Mouse (Mus musculus) left cerebral cortex, adult 11 months (tissue): Measurements from ENCODE around the gene Ubb.

Experiments
- DNase-seq: peaks from one replicate; pipeline ENCODE4 v3.0.0; 2022; ENCODE audit warnings: low spot score

Ubb gene

GRCm38 (mm10) chr11:62551226-62552119 lies 502 bp downstream of the Ubb start:
- DNase-seq = peak; percentile 81

- no peak for DNase-seq
Measured at GRCm38 (mm10) chr11:62553186-62553585, 2.2 kb downstream of the Ubb start.

- DNase-seq = no peak
Measured at GRCm38 (mm10) chr11:62553633-62554032, 2.7 kb downstream of the Ubb start.

- DNase-seq = no peak
Measured at GRCm38 (mm10) chr11:62554163-62554855, 3.3 kb downstream of the Ubb start.

GRCm38 (mm10) chr11:62554934-62555517 lies 4.1 kb downstream of the Ubb start:
- DNase-seq = no peak

GRCm38 (mm10) chr11:62555896-62556412 lies 5.0 kb downstream of the Ubb start:
- no peak for DNase-seq

GRCm38 (mm10) chr11:62557205-62557604 lies 6.2 kb downstream of the Ubb start:
- no peak for DNase-seq

- DNase-seq = no peak
Measured at GRCm38 (mm10) chr11:62558152-62558551, 7.2 kb downstream of the Ubb start.

GRCm38 (mm10) chr11:62558961-62559646 lies 8.1 kb downstream of the Ubb start:
- DNase-seq = no peak

GRCm38 (mm10) chr11:62560463-62561016 lies 9.6 kb downstream of the Ubb start:
- no peak for DNase-seq

GRCm38 (mm10) chr11:62563590-62563989 lies 12.6 kb downstream of the Ubb start:
- no peak for DNase-seq

- no peak for DNase-seq
Measured at GRCm38 (mm10) chr11:62565747-62566146, 14.8 kb downstream of the Ubb start.

GRCm38 (mm10) chr11:62566211-62566610 lies 15.2 kb downstream of the Ubb start:
- DNase-seq = no peak

- no peak for DNase-seq
Measured at GRCm38 (mm10) chr11:62568300-62568699, 17.3 kb downstream of the Ubb start.

- no peak for DNase-seq
Measured at GRCm38 (mm10) chr11:62573959-62574702, 23.2 kb downstream of the Ubb start, which contains the start of gene Trpv2. Gene Trpv2, plus strand, starts transcription at chr11:62574486.

GRCm38 (mm10) chr11:62574703-62575085 lies 23.7 kb downstream of the Ubb start:
- DNase-seq = no peak

- DNase-seq = peak; percentile 74
Measured at GRCm38 (mm10) chr11:62575297-62575658, 24.3 kb downstream of the Ubb start.

GRCm38 (mm10) chr11:62575659-62576438 lies 24.9 kb downstream of the Ubb start:
- peak; percentile 46 for DNase-seq

- no peak for DNase-seq
Measured at GRCm38 (mm10) chr11:62576530-62577152, 25.7 kb downstream of the Ubb start.

GRCm38 (mm10) chr11:62583031-62583430 lies 32.1 kb downstream of the Ubb start:
- no peak for DNase-seq
